Mouse (Mus musculus) ES-Bruce4 (cell line): Measurements from ENCODE around the gene Atf4. TPM values are rescaled to one million over a fixed set of nuclear protein-coding genes. Genes with fewer than 3 reads are reported as not detected.

Experiments used
- H3K27ac ChIP-seq: 2 replicates; pipeline ENCODE4 v1.5.1; 2012; ENCODE audit warnings: low read length, inconsistent platforms; ENCODE audit not compliant: insufficient read depth
- H3K27me3 ChIP-seq: 2 replicates; pipeline ENCODE4 v1.6.1; 2012; ENCODE audit warnings: mild to moderate bottlenecking, low read length, inconsistent platforms; ENCODE audit not compliant: control insufficient read depth, poor library complexity, insufficient read depth, severe bottlenecking
- H3K36me3 ChIP-seq: 2 replicates; pipeline ENCODE4 v1.6.1; 2012; ENCODE audit warnings: inconsistent platforms, mild to moderate bottlenecking, low read length, moderate library complexity; ENCODE audit not compliant: control insufficient read depth, poor library complexity, insufficient read depth, severe bottlenecking
- H3K4me1 ChIP-seq: one replicate; pipeline ENCODE4 v1.8.1; 2011; ENCODE audit warnings: low read length; ENCODE audit not compliant: control insufficient read depth, insufficient read depth
- H3K4me3 ChIP-seq: 2 replicates; pipeline ENCODE4 v1.5.1; 2011; ENCODE audit warnings: low read depth, mild to moderate bottlenecking, low read length
- H3K9ac ChIP-seq: 2 replicates; pipeline ENCODE4 v1.6.1; 2012; ENCODE audit warnings: low read depth, mild to moderate bottlenecking, inconsistent platforms; ENCODE audit not compliant: poor library complexity, severe bottlenecking
- H3K9me3 ChIP-seq: replicated peaks from 2 replicates; pipeline ENCODE4 v1.6.1; 2012; ENCODE audit warnings: mild to moderate bottlenecking, low read length, inconsistent platforms; ENCODE audit not compliant: control insufficient read depth, poor library complexity, insufficient read depth, severe bottlenecking
- CTCF ChIP-seq: IDR thresholded peaks from one replicate; pipeline ENCODE4 v1.8.1; 2011; ENCODE audit warnings: low read depth, low read length
- EP300 ChIP-seq: IDR thresholded peaks from 2 replicates; pipeline ENCODE4 v1.6.1; 2011; ENCODE audit warnings: low read depth, low read length; ENCODE audit not compliant: insufficient read depth
- POLR2A ChIP-seq: IDR thresholded peaks from one replicate; pipeline ENCODE4 v1.8.1; 2011; ENCODE audit warnings: low read length; ENCODE audit not compliant: insufficient read depth
- polyA plus RNA-seq: library from polyadenylated mRNA; stranded (reverse); fragments of >200 nt; gene quantifications from 2 replicates; pipeline ENCODE4 v1.2.4, GENCODE M21; 2011; ENCODE audit warnings: low read depth; ENCODE audit not compliant: missing spikeins, insufficient read depth, insufficient read length

Gene Atf4
- polyA plus RNA-seq, result 193 and 198 TPM in 2 replicates

GRCm38 (mm10) chr15:80254847-80255645, at the start of gene Atf4:
TSS of gene Atf4 (plus strand) at chr15:80255184.
- peak within 1 kb of the TSS; percentile 94 for H3K4me3 ChIP-seq
- peaks cover 32% of the 10 kb centered on the region for H3K36me3 ChIP-seq
- peak within 1 kb of the TSS; percentile 93 for H3K9ac ChIP-seq
- H3K9me3 ChIP-seq, result no peaks in the 10 kb centered on the region
- no peaks in the 10 kb centered on the region for H3K4me1 ChIP-seq
- H3K27me3 ChIP-seq, result no peaks in the 10 kb centered on the region
- peak within 1 kb of the TSS; percentile 91 for H3K27ac ChIP-seq
- peak; percentile 100 for TF ChIP-seq POLR2A
- no peak for TF ChIP-seq CTCF
- peak; percentile 68 for TF ChIP-seq EP300

GRCm38 (mm10) chr15:80206057-80206565, 48.9 kb upstream of the Atf4 start:
- Histone ChIP-seq H3K9me3 (no peaks in the 10 kb centered on the region), H3K27ac (no peak overlapping the region), H3K9ac (no peak overlapping the region), H3K36me3 (no peaks in the 10 kb centered on the region), H3K4me3 (no peak overlapping the region), H3K27me3 (no peaks in the 10 kb centered on the region), H3K4me1 (no peaks in the 10 kb centered on the region)
- no peak for TF ChIP-seq CTCF
- no peak for TF ChIP-seq POLR2A
- no peak for TF ChIP-seq EP300

- H3K9ac ChIP-seq, result no peak overlapping the region
- H3K36me3 ChIP-seq, result no peaks in the 10 kb centered on the region
- no peak overlapping the region for H3K27ac ChIP-seq
- no peaks in the 10 kb centered on the region for H3K27me3 ChIP-seq
- no peak overlapping the region for H3K4me3 ChIP-seq
- H3K9me3 ChIP-seq, result no peaks in the 10 kb centered on the region
- TF ChIP-seq CTCF, result no peak
- TF ChIP-seq POLR2A, result no peak
- no peaks in the 10 kb centered on the region for H3K4me1 ChIP-seq
Observed at GRCm38 (mm10) chr15:80208446-80208845, 46.5 kb upstream of the Atf4 start.

GRCm38 (mm10) chr15:80213688-80214087, 41.3 kb upstream of the Atf4 start:
- H3K36me3 ChIP-seq, result no peaks in the 10 kb centered on the region
- H3K9ac ChIP-seq, result no peak overlapping the region
- no peaks in the 10 kb centered on the region for H3K27me3 ChIP-seq
- H3K9me3 ChIP-seq, result no peaks in the 10 kb centered on the region
- no peak overlapping the region for H3K4me3 ChIP-seq
- TF ChIP-seq EP300 (no peak), CTCF (no peak), POLR2A (no peak)
- peaks cover 5% of the 10 kb centered on the region for H3K4me1 ChIP-seq
- H3K27ac ChIP-seq, result no peak overlapping the region

- no peaks in the 10 kb centered on the region for H3K27me3 ChIP-seq
- H3K9me3 ChIP-seq, result no peaks in the 10 kb centered on the region
- H3K4me1 ChIP-seq, result peaks cover 5% of the 10 kb centered on the region
- 0 out of 2 replicates have a peak overlapping the region, but pooled peaks have one; percentile 9 for H3K4me3 ChIP-seq
- TF ChIP-seq POLR2A (no peak), CTCF (peak; percentile 62)
- no peak overlapping the region for H3K27ac ChIP-seq
- no peak overlapping the region for H3K9ac ChIP-seq
- H3K36me3 ChIP-seq, result no peaks in the 10 kb centered on the region
Observed at GRCm38 (mm10) chr15:80215716-80216479, 39.1 kb upstream of the Atf4 start.

GRCm38 (mm10) chr15:80216480-80216820, 38.5 kb upstream of the Atf4 start:
- Histone ChIP-seq H3K4me1 (peaks cover 5% of the 10 kb centered on the region), H3K4me3 (no peak overlapping the region), H3K36me3 (no peaks in the 10 kb centered on the region), H3K9me3 (no peaks in the 10 kb centered on the region), H3K9ac (no peak overlapping the region), H3K27ac (no peak overlapping the region), H3K27me3 (no peaks in the 10 kb centered on the region)
- TF ChIP-seq EP300 (no peak), CTCF (no peak), POLR2A (no peak)
